ENCODE assay signal across 25 mouse cellular contexts in genomic region chr7:79539426-79539825, GRCm38 (mm10).
DNase-seq lines count a peak whose midpoint lies in the region; ATAC-seq and TF ChIP-seq lines count a peak whose summit lies in the region.
"Had no signal": no experiment of that assay in that cellular context is flagged by ENCODE, and none has a peak within 500 bp of the region (broad histone marks: within the 10 kb centered on the region; RNA-seq: fewer than 3 reads in every experiment).

No protein-coding gene starts in this region.

- no peak overlapping the region for H3K4me3 ChIP-seq in forebrain, embryonic 14.5 days (ENCODE audit: low read depth, low read length)
- H3K4me3 ChIP-seq in forebrain, postnatal 0 days (ENCODE audit: low read depth, low read length) = no peak overlapping the region
- no peak overlapping the region for H3K4me3 ChIP-seq in neural tube, embryonic 12.5 days
- no peak overlapping the region for H3K4me3 ChIP-seq in neural tube, embryonic 15.5 days (replicated peaks)
- H3K4me3 ChIP-seq in forebrain, embryonic 15.5 days = no peak overlapping the region
- H3K4me3 ChIP-seq: heart, adult 2 months; heart, embryonic 10.5 days; heart, embryonic 13.5 days; hindbrain, embryonic 12.5 days; intestine, embryonic 15.5 days had no signal

- intact Hi-C loops in left cerebral cortex, postnatal 10 days (cut with DNase I) = no loop called here

- no peaks in the 10 kb centered on the region for H3K9me3 ChIP-seq in forebrain, embryonic 14.5 days (replicated peaks; ENCODE audit: control insufficient read depth, low read length)
- no peaks in the 10 kb centered on the region for H3K9me3 ChIP-seq in forebrain, postnatal 0 days (ENCODE audit: low read length)
- no peaks in the 10 kb centered on the region for H3K9me3 ChIP-seq in neural tube, embryonic 12.5 days
- H3K9me3 ChIP-seq in neural tube, embryonic 15.5 days (replicated peaks) = no peaks in the 10 kb centered on the region
- H3K9me3 ChIP-seq in forebrain, embryonic 15.5 days = no peaks in the 10 kb centered on the region
- H3K9me3 ChIP-seq: heart, embryonic 10.5 days; heart, embryonic 13.5 days; hindbrain, embryonic 12.5 days; intestine, embryonic 15.5 days had no signal

- H3K27ac ChIP-seq in forebrain, embryonic 14.5 days (ENCODE audit: low read depth, low read length) = peak overlapping the region; percentile 100; the same call in 1 of the 2 replicates
- H3K27ac ChIP-seq in forebrain, postnatal 0 days (ENCODE audit: low read depth, low read length) = no peak overlapping the region
- H3K27ac ChIP-seq in neural tube, embryonic 12.5 days = no peak overlapping the region
- H3K27ac ChIP-seq in neural tube, embryonic 15.5 days (replicated peaks) = no peak overlapping the region
- peak overlapping the region; percentile 100 for H3K27ac ChIP-seq in forebrain, embryonic 15.5 days (replicated peaks)
- H3K27ac ChIP-seq: heart, adult 2 months; heart, embryonic 10.5 days; heart, embryonic 13.5 days; hindbrain, embryonic 12.5 days; intestine, embryonic 15.5 days had no signal

- WGBS in forebrain, embryonic 14.5 days = 11% methylated on average over 3 of the region's 3 CpGs
- WGBS in forebrain, postnatal 0 days = 13% methylated on average over 3 of the region's 3 CpGs
- WGBS in neural tube, embryonic 12.5 days = 22% methylated on average over 3 of the region's 3 CpGs
- WGBS in neural tube, embryonic 15.5 days = 30% methylated on average over 3 of the region's 3 CpGs
- WGBS in forebrain, embryonic 15.5 days = 14% methylated on average over 3 of the region's 3 CpGs

- no peak for TF ChIP-seq CTCF in forebrain, postnatal 0 days (IDR thresholded peaks at IDR 0.05; ENCODE audit: low read depth)

- peak overlapping the region; percentile 86; the same call in 1 of the 2 replicates for H3K4me2 ChIP-seq in forebrain, embryonic 14.5 days (ENCODE audit: low read length)
- H3K4me2 ChIP-seq in forebrain, postnatal 0 days (ENCODE audit: low read depth) = no peak overlapping the region
- H3K4me2 ChIP-seq in neural tube, embryonic 12.5 days (replicated peaks) = peak overlapping the region; percentile 73; the same call in 1 of the 2 replicates
- H3K4me2 ChIP-seq in neural tube, embryonic 15.5 days = no peak overlapping the region
- no peak overlapping the region for H3K4me2 ChIP-seq in forebrain, embryonic 15.5 days (replicated peaks)
- H3K4me2 ChIP-seq: heart, embryonic 13.5 days; hindbrain, embryonic 12.5 days; intestine, embryonic 15.5 days had no signal

- H3K36me3 ChIP-seq in forebrain, embryonic 14.5 days (ENCODE audit: control insufficient read depth, insufficient read depth, low read length) = no peaks in the 10 kb centered on the region
- no peaks in the 10 kb centered on the region for H3K36me3 ChIP-seq in forebrain, postnatal 0 days (ENCODE audit: insufficient read depth)
- no peaks in the 10 kb centered on the region for H3K36me3 ChIP-seq in neural tube, embryonic 12.5 days
- no peaks in the 10 kb centered on the region for H3K36me3 ChIP-seq in neural tube, embryonic 15.5 days
- H3K36me3 ChIP-seq in forebrain, embryonic 15.5 days = no peaks in the 10 kb centered on the region
- H3K36me3 ChIP-seq: heart, embryonic 10.5 days; heart, embryonic 13.5 days; hindbrain, embryonic 12.5 days; intestine, embryonic 15.5 days had no signal

- DNase-seq in forebrain, embryonic 14.5 days (ENCODE audit: low spot score) = peak; percentile 69
- DNase-seq in forebrain, postnatal 0 days = no peak
- no peak for DNase-seq in frontal cortex, postnatal 10 days (ENCODE audit: low spot score in 2 of 2)
- DNase-seq in left cerebral cortex, postnatal 10 days (ENCODE audit: extremely low spot score in 1 of 2, low spot score in 2 of 2) = no peak
- DNase-seq: adrenal gland, adult 2 months; adrenal gland, postnatal 14 days; cerebellum, adult 11-12 months; cerebellum, adult 8-10 months; cerebellum, postnatal 10 days; cerebellum, postnatal 36 days; gastrocnemius, postnatal 10 days; gastrocnemius, postnatal 36 days; heart, adult 2 months; heart, postnatal 14 days; heart, postnatal 4 days; kidney, adult 18-20 months had no signal

- peak overlapping the region; percentile 32; the same call in 1 of the 2 replicates for H3K9ac ChIP-seq in forebrain, embryonic 14.5 days (ENCODE audit: low read length)
- no peak overlapping the region for H3K9ac ChIP-seq in forebrain, postnatal 0 days
- no peak overlapping the region for H3K9ac ChIP-seq in neural tube, embryonic 12.5 days
- H3K9ac ChIP-seq in neural tube, embryonic 15.5 days (replicated peaks) = no peak overlapping the region
- H3K9ac ChIP-seq in forebrain, embryonic 15.5 days (replicated peaks) = no peak overlapping the region; the same call in 1 of the 2 replicates
- H3K9ac ChIP-seq: heart, embryonic 13.5 days; hindbrain, embryonic 12.5 days; intestine, embryonic 15.5 days had no signal

- H3K4me1 ChIP-seq in forebrain, embryonic 14.5 days (ENCODE audit: control insufficient read depth, insufficient read depth, low read length) = peaks cover 54% of the 10 kb centered on the region
- H3K4me1 ChIP-seq in forebrain, postnatal 0 days (ENCODE audit: insufficient read depth) = peaks cover 31% of the 10 kb centered on the region
- H3K4me1 ChIP-seq in neural tube, embryonic 12.5 days = peaks cover 51% of the 10 kb centered on the region
- peaks cover 43% of the 10 kb centered on the region for H3K4me1 ChIP-seq in neural tube, embryonic 15.5 days
- peaks cover 74% of the 10 kb centered on the region for H3K4me1 ChIP-seq in forebrain, embryonic 15.5 days

- no peak for ATAC-seq in forebrain, embryonic 14.5 days
- no peak for ATAC-seq in forebrain, postnatal 0 days
- ATAC-seq in neural tube, embryonic 12.5 days (ENCODE audit: low FRiP score, low read depth) = no peak
- ATAC-seq in neural tube, embryonic 15.5 days (ENCODE audit: low FRiP score) = no peak
- ATAC-seq in forebrain, embryonic 15.5 days (replicated peaks) = no peak
- ATAC-seq: CD4-positive, CD25-positive, alpha-beta regulatory T cell, adult 4 months; hindbrain, embryonic 16.5 days; intestine, embryonic 15.5 days had no signal

- no peaks in the 10 kb centered on the region for H3K27me3 ChIP-seq in forebrain, embryonic 14.5 days (replicated peaks; ENCODE audit: control insufficient read depth, insufficient read depth, low read length)
- no peaks in the 10 kb centered on the region for H3K27me3 ChIP-seq in forebrain, postnatal 0 days (ENCODE audit: insufficient read depth, low read length)
- peaks cover 32% of the 10 kb centered on the region for H3K27me3 ChIP-seq in neural tube, embryonic 12.5 days (replicated peaks)
- peaks cover 8% of the 10 kb centered on the region; the same call in 1 of the 2 replicates for H3K27me3 ChIP-seq in neural tube, embryonic 15.5 days (replicated peaks)
- no peaks in the 10 kb centered on the region for H3K27me3 ChIP-seq in forebrain, embryonic 15.5 days

Comparison
In these comparisons a context has a peak if more than half of its experiments do, and no peak if none do; other contexts are left out.
1. H3K27ac ChIP-seq: peak in forebrain, embryonic 14.5 days (single experiment) and forebrain, embryonic 15.5 days (single experiment); none in forebrain, postnatal 0 days (single experiment), neural tube, embryonic 12.5 days (single experiment) and neural tube, embryonic 15.5 days (single experiment).
2. H3K4me2 ChIP-seq: peak in forebrain, embryonic 14.5 days (single experiment) and neural tube, embryonic 12.5 days (single experiment); none in forebrain, postnatal 0 days (single experiment), neural tube, embryonic 15.5 days (single experiment) and forebrain, embryonic 15.5 days (single experiment).